Mouse (Mus musculus) CD4-positive, CD25-positive, alpha-beta regulatory T cell, adult 4 months (primary cell): ENCODE results near the gene Ctrl. TPM values are rescaled to one million over a fixed set of nuclear protein-coding genes. Genes with fewer than 3 reads are reported as not detected.
A peak's percentile ranks its signal among the peaks of the same experiment; 100 is the strongest.
"Not testable (repeated sequence)": the region's sequence is repeated elsewhere in the genome, so short reads cannot be mapped to it uniquely, and the experiment has no call there.

Experiments used
- ATAC-seq: one replicate; pipeline ENCODE4 v1.8.0; 2017
- polyA plus RNA-seq, 2 experiments: library from polyadenylated mRNA; unstranded; fragments of 100-300 nt; shearing (Covaris generic); gene quantifications; one replicate each; pipeline ENCODE4 v1.2.1; 2017

Ctrl gene
- polyA plus RNA-seq: 1 to 10 TPM; 1.6 to 3.6 TPM

- no peak for ATAC-seq
Observed at GRCm38 (mm10) chr8:105933762-105934161, at the start of gene Ctrl. Gene Ctrl, minus strand, starts transcription at chr8:105933862.

GRCm38 (mm10) chr8:105983406-105983805 is 49.7 kb upstream of the Ctrl start:
- ATAC-seq: not testable (repeated sequence)

GRCm38 (mm10) chr8:105981146-105981545 is 47.5 kb upstream of the Ctrl start:
- no peak for ATAC-seq

GRCm38 (mm10) chr8:105979325-105979724 is 45.7 kb upstream of the Ctrl start, which contains the start of gene Dpep3:
Gene Dpep3, minus strand, starts transcription at chr8:105979429.
- no peak for ATAC-seq

- ATAC-seq: no peak
Observed at GRCm38 (mm10) chr8:105975363-105975762, 41.7 kb upstream of the Ctrl start.

GRCm38 (mm10) chr8:105971019-105971720 is 37.5 kb upstream of the Ctrl start:
- no peak for ATAC-seq

GRCm38 (mm10) chr8:105969367-105969766 is 35.7 kb upstream of the Ctrl start:
- no peak for ATAC-seq

GRCm38 (mm10) chr8:105966692-105967311 is 33.1 kb upstream of the Ctrl start:
- ATAC-seq: no peak

- peak; percentile 83 for ATAC-seq
Observed at GRCm38 (mm10) chr8:105965905-105966341, 32.3 kb upstream of the Ctrl start, which contains the start of gene Slc12a4. Gene Slc12a4, minus strand, starts transcription at chr8:105966097.

- ATAC-seq: peak; percentile 76
Observed at GRCm38 (mm10) chr8:105965266-105965904, 31.7 kb upstream of the Ctrl start.

GRCm38 (mm10) chr8:105964506-105965265 is 31.0 kb upstream of the Ctrl start:
- no peak for ATAC-seq

GRCm38 (mm10) chr8:105961536-105961935 is 27.9 kb upstream of the Ctrl start:
- no peak for ATAC-seq

- ATAC-seq: no peak
Observed at GRCm38 (mm10) chr8:105961101-105961500, 27.4 kb upstream of the Ctrl start.

GRCm38 (mm10) chr8:105959350-105959749 is 25.7 kb upstream of the Ctrl start:
- ATAC-seq: no peak

- ATAC-seq: no peak
Observed at GRCm38 (mm10) chr8:105957813-105958212, 24.2 kb upstream of the Ctrl start.

GRCm38 (mm10) chr8:105956556-105956955 is 22.9 kb upstream of the Ctrl start:
- no peak for ATAC-seq

- no peak for ATAC-seq
Observed at GRCm38 (mm10) chr8:105951057-105951659, 17.5 kb upstream of the Ctrl start.

- no peak for ATAC-seq
Observed at GRCm38 (mm10) chr8:105949350-105949749, 15.7 kb upstream of the Ctrl start.

- no peak for ATAC-seq
Observed at GRCm38 (mm10) chr8:105943321-105943739, 9.7 kb upstream of the Ctrl start, which contains the start of gene Lcat. Gene Lcat, minus strand, starts transcription at chr8:105943382.

- ATAC-seq: no peak
Observed at GRCm38 (mm10) chr8:105942542-105942941, 8.9 kb upstream of the Ctrl start.

GRCm38 (mm10) chr8:105942026-105942425 is 8.4 kb upstream of the Ctrl start:
- no peak for ATAC-seq

- ATAC-seq: peak; percentile 21
Observed at GRCm38 (mm10) chr8:105938306-105938669, 4.6 kb upstream of the Ctrl start, which contains the start of gene Psmb10. Gene Psmb10, minus strand, starts transcription at chr8:105938444.
